Mouse (Mus musculus) stomach, postnatal 0 days (tissue): ENCODE measurements at regions not wholly inside any gene's neighbourhood (a gene's known extent, or its start where the extent isn't known, plus 50 kb on each side); places are given as distances from the start of the nearest gene placed in this dataset.

Experiments
- ATAC-seq: fragments of 200-750 bp; cut with Nextera tagmentation; 2 replicates; pipeline ENCODE4 v1.8.0; 2017; ENCODE audit not compliant: low FRiP score, low TSS enrichment
- DNase-seq: peaks from one replicate; pipeline ENCODE4 v3.0.0-alpha.2; 2016; ENCODE audit warnings: low spot score
- H3K27ac ChIP-seq: fragments of 300-500 bp; sonication (generic); replicated peaks from 2 replicates; pipeline ENCODE4 v1.5.1; 2014; ENCODE audit warnings: mild to moderate bottlenecking, control low read depth
- H3K27me3 ChIP-seq: fragments of 300-500 bp; sonication (generic); 2 replicates; pipeline ENCODE4 v1.6.1; 2014; ENCODE audit warnings: low read length; ENCODE audit not compliant: control insufficient read depth, insufficient read depth
- H3K36me3 ChIP-seq: fragments of 300-500 bp; sonication (generic); 2 replicates; pipeline ENCODE4 v1.6.1; 2014; ENCODE audit warnings: low read length, mixed read lengths; ENCODE audit not compliant: control insufficient read depth, insufficient read depth
- H3K4me1 ChIP-seq: fragments of 300-500 bp; sonication (generic); replicated peaks from 2 replicates; pipeline ENCODE4 v1.6.1; 2014; ENCODE audit warnings: antibody characterized with exemption; ENCODE audit not compliant: control insufficient read depth, insufficient read depth
- H3K4me2 ChIP-seq: fragments of 300-500 bp; sonication (generic); replicated peaks from 2 replicates; pipeline ENCODE4 v1.6.1; 2014; ENCODE audit warnings: low read depth, mild to moderate bottlenecking, control low read depth, moderate library complexity
- H3K4me3 ChIP-seq: fragments of 300-500 bp; sonication (generic); 2 replicates; pipeline ENCODE4 v1.5.1; 2014; ENCODE audit warnings: low read depth, low read length, control low read depth
- H3K9ac ChIP-seq: fragments of 300-500 bp; sonication (generic); 2 replicates; pipeline ENCODE4 v1.6.1; 2014; ENCODE audit warnings: mild to moderate bottlenecking, low read length, control low read depth, mixed read lengths
- H3K9me3 ChIP-seq: fragments of 300-500 bp; sonication (generic); 2 replicates; pipeline ENCODE4 v1.6.1; 2016; ENCODE audit warnings: low read length; ENCODE audit not compliant: control insufficient read depth
- CTCF ChIP-seq: IDR thresholded peaks from 2 replicates; pipeline ENCODE4 v1.5.1; 2016; ENCODE audit warnings: antibody characterized with exemption, low read depth, mild to moderate bottlenecking, moderate library complexity
- EP300 ChIP-seq: optimal IDR thresholded peaks from 2 replicates; pipeline ENCODE3; 2016; ENCODE audit warnings: antibody characterized with exemption
- WGBS: fragments of 180-500 bp; shearing (Covaris S2); extraction: QIAGEN DNeasy Blood & Tissue Kit; methylation state at CpG from one replicate; pipeline ENCODE4 v1.1.7; 2014; 5-methylcytosine and 5-hydroxymethylcytosine counted together

DNA sequence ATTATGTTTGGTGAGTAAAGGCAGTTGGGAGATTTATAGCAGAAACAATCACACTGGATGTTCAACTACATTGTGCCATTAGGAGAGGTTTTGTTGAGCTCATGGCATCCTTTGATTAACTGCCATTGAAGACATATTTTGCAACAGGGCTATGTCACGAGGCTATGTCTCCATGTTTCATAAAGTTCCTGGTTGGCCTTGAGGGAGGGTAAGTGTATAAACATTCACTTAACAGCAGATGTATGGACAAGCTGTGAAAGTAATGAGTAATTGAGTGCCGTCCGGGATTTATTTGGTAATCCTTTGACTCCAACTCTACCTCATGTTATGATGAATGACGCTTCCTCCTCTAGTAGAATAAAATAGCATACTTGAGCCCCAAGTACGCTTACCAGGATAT lies 225.0 kb downstream of the Pcdh10 start:
- 32% methylated on average over 5 of the region's 5 CpGs for WGBS
- ATAC-seq, result no peak
- Histone ChIP-seq H3K9me3 (no peaks in the 10 kb centered on the region), H3K36me3 (no peaks in the 10 kb centered on the region), H3K4me2 (no peak overlapping the region), H3K9ac (no peak overlapping the region), H3K4me3 (no peak overlapping the region), H3K4me1 (no peaks in the 10 kb centered on the region), H3K27ac (no peak overlapping the region), H3K27me3 (no peaks in the 10 kb centered on the region)
- DNase-seq, result no peak
- no peak for TF ChIP-seq CTCF
- TF ChIP-seq EP300, result no peak

DNA sequence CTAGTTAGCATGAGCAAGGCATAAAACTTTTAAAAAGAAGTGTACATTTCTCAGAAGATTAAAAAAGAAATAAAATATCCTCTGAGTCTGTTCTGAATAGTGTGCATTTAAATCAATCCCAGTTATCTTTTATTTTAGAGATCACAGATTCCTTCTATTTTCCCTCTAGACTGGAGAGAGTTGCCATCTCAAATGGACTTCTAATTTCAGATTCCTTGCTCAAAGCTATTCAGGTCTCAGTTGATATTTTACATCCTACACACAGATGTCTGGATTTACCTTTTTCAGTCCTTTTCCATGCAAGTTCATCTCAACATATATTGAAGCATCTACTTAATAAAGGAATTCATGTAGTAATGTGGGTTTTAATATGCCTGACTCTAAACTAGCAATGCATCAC lies 242.5 kb downstream of the Pcdh10 start:
- no peak for ATAC-seq
- Histone ChIP-seq H3K4me2 (no peak overlapping the region), H3K9ac (no peak overlapping the region), H3K9me3 (no peaks in the 10 kb centered on the region), H3K4me3 (no peak overlapping the region), H3K36me3 (no peaks in the 10 kb centered on the region), H3K4me1 (no peaks in the 10 kb centered on the region), H3K27me3 (no peaks in the 10 kb centered on the region), H3K27ac (no peak overlapping the region)
- TF ChIP-seq CTCF (no peak), EP300 (no peak)
- DNase-seq, result no peak

DNA sequence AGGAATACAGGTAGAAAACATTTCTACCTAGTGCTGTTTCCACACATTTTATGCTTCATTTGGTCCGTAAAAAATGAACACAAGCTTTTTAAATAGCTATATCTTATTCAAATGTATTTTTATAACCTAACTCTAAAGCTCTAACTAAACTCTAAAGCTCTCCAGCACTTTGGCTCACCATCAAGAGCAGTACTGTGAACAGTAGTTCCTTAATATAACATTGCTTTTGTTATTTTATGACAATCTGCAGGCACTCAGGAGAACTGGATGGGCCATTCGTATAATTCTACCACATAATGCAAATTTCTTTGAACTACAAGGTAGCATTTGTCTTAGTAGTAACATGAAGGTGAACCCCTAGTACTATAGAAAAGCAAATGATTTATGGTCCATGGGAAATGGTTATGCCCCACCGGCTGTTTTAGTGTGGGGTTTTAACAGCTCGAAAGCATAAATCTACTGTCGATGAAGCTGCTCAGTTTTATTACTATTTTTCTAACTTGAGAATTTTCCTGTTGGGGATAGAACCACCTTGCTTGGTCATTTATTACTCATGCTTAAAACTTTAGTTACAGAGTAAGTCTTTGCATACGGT lies 267.8 kb downstream of the Pcdh10 start:
- 68% methylated on average over 6 of the region's 6 CpGs for WGBS
- TF ChIP-seq EP300, result no peak
- no peak for TF ChIP-seq CTCF
- Histone ChIP-seq H3K27ac (no peak overlapping the region), H3K9ac (no peak overlapping the region), H3K4me2 (no peak overlapping the region), H3K36me3 (no peaks in the 10 kb centered on the region), H3K9me3 (no peaks in the 10 kb centered on the region), H3K4me1 (no peaks in the 10 kb centered on the region), H3K4me3 (no peak overlapping the region), H3K27me3 (no peaks in the 10 kb centered on the region)
- no peak for DNase-seq
- ATAC-seq, result no peak

DNA sequence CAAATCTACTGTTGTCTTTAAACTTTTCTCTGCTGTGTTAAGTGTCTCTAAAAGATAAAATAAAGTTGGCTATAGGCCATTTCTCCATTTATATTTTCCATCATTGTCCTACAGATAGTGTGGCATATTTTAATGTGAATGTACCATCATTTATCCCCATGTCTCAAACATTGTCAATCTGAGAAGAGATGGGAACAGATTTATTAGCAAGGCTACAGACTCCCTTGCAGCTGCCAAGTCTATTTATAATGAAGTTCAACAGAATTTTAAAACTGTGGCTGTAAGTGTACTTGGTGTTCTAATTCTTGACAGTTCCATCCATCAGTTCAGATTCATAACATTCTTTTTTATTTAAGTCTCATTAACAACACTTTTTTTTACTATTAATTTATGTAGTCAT lies 271.2 kb downstream of the Pcdh10 start:
- H3K4me2 ChIP-seq, result no peak overlapping the region
- no peak for TF ChIP-seq EP300
- TF ChIP-seq CTCF, result no peak
- H3K9ac ChIP-seq, result no peak overlapping the region
- DNase-seq (no peak), ATAC-seq (no peak)
- H3K4me1 ChIP-seq, result no peaks in the 10 kb centered on the region
- no peak overlapping the region for H3K27ac ChIP-seq
- H3K4me3 ChIP-seq, result no peak overlapping the region
- no peaks in the 10 kb centered on the region for H3K27me3 ChIP-seq
- H3K9me3 ChIP-seq, result no peaks in the 10 kb centered on the region
- H3K36me3 ChIP-seq, result no peaks in the 10 kb centered on the region

DNA sequence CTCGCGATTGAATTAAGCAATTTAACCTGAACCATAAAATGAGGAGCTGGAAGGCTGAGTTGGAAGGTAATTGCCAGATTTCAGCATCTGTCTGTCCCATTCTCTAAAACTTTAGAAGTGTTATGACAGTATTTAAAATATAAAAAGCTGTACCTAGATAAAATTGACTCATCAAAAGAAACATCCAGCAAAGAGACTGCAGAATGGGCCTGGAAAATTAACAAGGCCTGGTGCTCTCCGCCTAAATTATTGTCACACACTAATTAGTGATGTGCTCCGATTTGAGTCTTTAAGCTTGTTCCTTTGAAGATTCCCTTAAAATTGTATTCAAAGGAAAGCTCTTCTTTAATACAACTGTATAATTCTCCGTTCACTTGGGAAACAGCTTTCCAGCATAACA lies 278.8 kb downstream of the Pcdh10 start:
- no peaks in the 10 kb centered on the region for H3K27me3 ChIP-seq
- H3K36me3 ChIP-seq, result no peaks in the 10 kb centered on the region
- DNase-seq, result no peak
- no peak overlapping the region for H3K27ac ChIP-seq
- no peak for TF ChIP-seq CTCF
- TF ChIP-seq EP300, result no peak
- H3K4me3 ChIP-seq, result no peak overlapping the region
- ATAC-seq, result no peak
- H3K4me1 ChIP-seq, result no peaks in the 10 kb centered on the region
- no peaks in the 10 kb centered on the region for H3K9me3 ChIP-seq
- H3K4me2 ChIP-seq, result no peak overlapping the region
- 88% methylated on average over 5 of the region's 5 CpGs for WGBS
- H3K9ac ChIP-seq, result no peak overlapping the region

DNA sequence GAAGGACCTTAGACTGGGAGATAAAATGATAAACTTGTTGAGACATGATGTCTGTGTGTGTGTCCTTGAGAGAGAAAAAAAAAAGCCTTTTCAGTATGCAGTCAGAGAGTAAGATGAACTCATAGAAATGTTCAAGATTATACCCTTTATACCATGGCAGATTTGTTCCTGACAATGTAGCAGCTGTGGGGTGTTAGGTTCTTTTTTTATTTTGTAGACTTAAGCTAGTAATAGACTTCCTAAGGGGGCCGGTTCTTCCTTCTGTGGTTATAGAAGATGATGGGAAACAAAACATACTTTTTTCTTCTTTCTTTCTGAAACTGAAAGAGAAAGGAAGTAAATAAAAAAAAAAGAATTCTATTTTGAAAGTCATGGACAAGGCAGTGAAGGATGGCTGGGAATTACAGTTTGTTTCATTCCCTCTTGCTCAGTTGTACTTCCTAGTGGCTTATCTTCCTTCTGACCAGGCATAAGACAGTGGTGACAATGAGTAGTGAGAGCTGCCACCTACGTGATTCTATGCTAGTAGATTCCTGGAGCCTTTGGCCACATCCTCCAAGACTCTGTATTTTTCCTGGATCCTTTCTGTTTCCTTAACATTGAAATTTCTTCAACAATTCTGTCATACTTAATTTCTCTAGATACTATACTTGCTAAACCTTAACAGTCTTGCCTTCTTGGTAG lies 280.0 kb downstream of the Pcdh10 start:
- no peaks in the 10 kb centered on the region for H3K36me3 ChIP-seq
- no peak for TF ChIP-seq CTCF
- no peak for TF ChIP-seq EP300
- no peak for DNase-seq
- H3K4me1 ChIP-seq, result no peaks in the 10 kb centered on the region
- no peak overlapping the region for H3K27ac ChIP-seq
- H3K4me3 ChIP-seq, result no peak overlapping the region
- H3K9ac ChIP-seq, result no peak overlapping the region
- no peaks in the 10 kb centered on the region for H3K27me3 ChIP-seq
- no peak for ATAC-seq
- no peaks in the 10 kb centered on the region for H3K9me3 ChIP-seq
- WGBS, result 74% methylated on average over 2 of the region's 2 CpGs
- no peak overlapping the region for H3K4me2 ChIP-seq
